Mouse (Mus musculus): ENCODE results near the gene Fank1.
A peak's percentile ranks its signal among the peaks of the same experiment; 100 is the strongest.
"Not testable (repeated sequence)": the region's sequence is repeated elsewhere in the genome, so short reads cannot be mapped to it uniquely, and the experiment has no call there.

Fank1 gene

DNA sequence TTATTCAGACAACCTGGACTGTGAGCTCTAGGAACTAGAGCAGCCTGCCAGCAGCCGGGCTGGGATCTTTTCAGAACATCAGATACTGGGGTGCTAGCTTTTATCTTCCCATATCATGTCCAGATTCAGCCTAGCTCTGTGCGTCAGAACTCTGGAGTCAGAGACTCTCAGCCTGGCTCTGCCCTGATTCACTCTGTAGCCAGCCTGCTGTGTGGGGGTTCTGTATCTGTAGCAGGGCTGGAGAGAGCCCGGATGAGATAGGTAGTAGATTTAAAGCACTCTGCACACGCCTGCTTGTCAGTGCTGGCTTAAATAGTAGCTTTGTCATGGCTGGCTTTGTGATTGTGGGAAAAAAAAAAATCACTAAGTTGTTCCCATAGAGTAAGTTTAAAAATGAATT, 51.9 kb downstream of the Fank1 start:
- no peak for DNase-seq (ENCODE audit: low spot score in 2 of 2)

- no peak for DNase-seq (ENCODE audit: low spot score in 2 of 2)
These were observed 52.9 kb downstream of the Fank1 start for GRCm38 (mm10) chr7:133829579-133829978.

DNA sequence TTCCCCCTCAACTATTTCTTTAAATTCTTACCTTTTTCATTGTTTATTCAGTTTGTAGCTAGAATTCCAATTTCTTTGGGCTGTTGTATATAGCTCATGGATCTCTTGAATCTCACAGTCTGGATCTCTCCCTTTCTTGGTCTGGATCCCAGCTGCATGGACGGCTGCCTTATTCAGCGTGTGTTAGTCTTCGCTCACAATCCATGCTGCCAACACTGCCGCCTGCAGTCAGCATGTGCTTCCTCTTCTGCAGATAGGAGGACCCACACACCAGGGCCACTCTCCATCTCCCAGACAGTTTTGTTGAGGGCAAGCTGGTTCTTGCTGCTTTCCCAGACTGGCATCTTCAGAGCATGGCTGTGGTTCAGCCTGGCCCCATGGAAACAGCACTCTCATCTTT, 62.9 kb downstream of the Fank1 start:
- DNase-seq (ENCODE audit: low spot score in 2 of 2): peak in 1 of 2 experiments; percentile 62

DNA sequence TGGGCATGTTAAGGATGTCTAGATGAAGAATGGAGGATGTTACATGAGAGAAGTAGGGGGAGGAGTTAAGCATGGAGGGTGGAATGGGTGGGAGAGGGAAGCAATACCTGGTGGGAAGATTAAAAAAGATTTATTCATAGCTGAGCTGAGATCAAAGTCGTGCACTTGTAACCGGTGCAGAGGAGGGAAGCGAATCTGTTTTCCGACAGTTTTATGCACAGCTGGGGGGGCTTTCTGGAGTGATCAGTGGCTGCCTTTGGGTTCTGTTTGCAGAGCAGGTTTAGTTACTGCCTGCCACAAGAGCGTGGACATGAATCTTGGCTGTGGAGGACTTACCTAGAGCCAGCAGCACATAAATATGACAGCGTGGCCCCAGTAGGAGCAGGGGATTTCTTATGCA, 65.4 kb downstream of the Fank1 start:
- no peak for DNase-seq (ENCODE audit: low spot score in 2 of 2)

DNA sequence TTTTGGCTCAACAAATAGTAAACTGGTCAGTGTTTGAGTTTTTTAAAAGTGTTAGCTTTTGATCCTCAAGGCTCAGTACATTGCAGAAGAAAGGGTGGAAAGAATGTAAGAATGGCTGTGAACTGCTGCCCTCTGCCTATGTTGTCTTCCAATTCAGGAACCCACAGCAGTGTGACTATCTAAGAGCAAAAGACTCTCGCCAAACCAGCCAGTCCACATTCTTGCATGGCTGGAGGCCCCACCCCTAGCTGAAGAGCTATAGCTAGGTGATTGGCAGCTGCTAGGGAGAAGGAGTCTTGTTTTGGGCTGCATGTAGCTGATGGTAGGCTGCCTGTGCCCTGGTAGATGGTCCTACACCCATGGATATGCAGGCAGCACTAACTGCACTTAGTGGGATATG, 70.5 kb downstream of the Fank1 start:
- DNase-seq (ENCODE audit: low spot score in 2 of 2): no peak

- no peak for DNase-seq (ENCODE audit: low spot score in 2 of 2)
These were observed 71.5 kb downstream of the Fank1 start for GRCm38 (mm10) chr7:133848180-133848579.

- DNase-seq (ENCODE audit: low spot score in 2 of 2): no peak
These were observed 74.1 kb downstream of the Fank1 start for GRCm38 (mm10) chr7:133850735-133851134.

DNA sequence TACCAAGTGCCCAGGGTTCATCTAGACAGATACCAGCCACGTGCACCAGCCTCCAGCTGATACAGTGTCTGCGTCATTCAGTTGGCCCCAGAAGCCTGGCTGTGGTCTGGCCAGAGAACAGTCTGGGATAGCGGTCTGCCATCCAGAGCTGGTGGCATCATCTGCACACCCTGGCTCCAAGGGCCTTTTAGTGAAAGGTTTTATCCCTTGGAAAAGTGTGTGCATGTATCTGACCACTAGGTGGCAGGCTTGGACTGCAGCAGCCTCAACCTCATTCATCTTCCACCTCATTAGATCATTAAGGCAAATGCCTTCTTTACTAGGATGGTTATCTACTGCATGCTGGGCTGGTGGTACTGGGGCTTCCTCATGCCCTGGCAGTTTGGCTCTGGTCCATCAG, 79.6 kb downstream of the Fank1 start:
- peak; percentile 43 to 84 for DNase-seq (ENCODE audit: low spot score in 2 of 2)

DNA sequence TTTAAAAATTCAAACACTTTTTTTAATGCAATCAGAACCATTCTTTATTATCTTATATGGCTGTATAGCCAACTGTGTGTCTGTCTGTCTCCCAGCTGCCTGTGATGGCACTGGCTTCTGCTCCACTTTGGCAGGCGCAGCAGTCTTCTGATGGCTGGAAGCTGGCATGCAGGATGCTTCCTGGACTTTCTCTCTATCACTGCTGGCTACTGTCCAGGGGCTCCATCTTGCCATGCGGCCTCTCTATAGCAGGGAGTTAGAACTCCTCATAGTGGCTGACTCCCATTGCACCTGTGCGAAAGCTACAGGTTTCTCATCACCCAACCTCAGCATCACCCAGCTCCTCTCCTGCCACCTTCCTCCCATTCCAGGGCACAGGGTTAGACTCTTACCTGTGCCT, 81.8 kb downstream of the Fank1 start:
- DNase-seq (ENCODE audit: low spot score in 2 of 2): no peak

GRCm38 (mm10) chr7:133859548-133859947, 82.9 kb downstream of the Fank1 start:
- DNase-seq (ENCODE audit: low spot score in 2 of 2): no peak

GRCm38 (mm10) chr7:133862233-133862632, 85.6 kb downstream of the Fank1 start:
- DNase-seq (ENCODE audit: low spot score in 2 of 2): no peak

DNA sequence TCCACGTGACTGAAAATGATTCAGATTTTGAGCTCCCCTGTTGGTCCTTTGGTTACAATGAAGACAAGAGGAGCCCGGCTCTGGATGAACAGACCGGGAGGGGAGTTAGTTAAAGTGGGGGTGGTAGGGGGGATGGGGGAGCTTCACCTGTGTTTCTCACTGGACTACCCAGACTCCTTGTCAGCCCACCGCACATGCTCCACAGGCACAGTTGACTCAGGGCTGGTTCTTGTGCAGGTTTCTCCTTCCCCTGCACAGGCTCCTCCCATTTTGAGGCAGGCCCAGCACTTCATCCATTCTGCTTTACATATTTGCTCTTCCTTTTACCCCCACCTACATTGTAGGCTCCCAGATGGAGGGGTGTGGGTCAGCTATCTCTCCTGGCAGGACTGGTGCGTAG, 86.1 kb downstream of the Fank1 start:
- no peak for DNase-seq (ENCODE audit: low spot score in 2 of 2)

DNA sequence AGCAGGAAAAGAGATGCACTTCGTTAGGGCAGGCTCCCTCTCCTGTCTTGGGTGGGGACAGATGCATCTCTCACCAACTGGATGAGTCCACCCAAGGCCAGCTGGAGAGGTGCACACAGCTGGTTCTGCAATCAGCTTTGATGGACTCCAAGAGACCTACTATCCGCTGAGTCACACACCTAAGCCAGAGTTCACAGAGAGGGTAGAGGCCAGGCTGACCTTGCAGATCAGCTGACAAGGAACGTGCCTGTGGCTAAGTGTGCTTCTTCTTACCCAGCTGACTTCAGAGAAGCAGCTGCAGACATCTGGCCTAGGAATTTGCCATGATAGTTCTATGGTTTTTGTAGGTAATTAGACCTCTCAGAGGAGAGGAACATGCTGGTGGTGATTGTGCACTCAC, 86.5 kb downstream of the Fank1 start:
- DNase-seq (ENCODE audit: low spot score in 2 of 2): no peak

- DNase-seq (ENCODE audit: low spot score in 2 of 2): no peak
These were observed 87.0 kb downstream of the Fank1 start for GRCm38 (mm10) chr7:133863684-133864083.

DNA sequence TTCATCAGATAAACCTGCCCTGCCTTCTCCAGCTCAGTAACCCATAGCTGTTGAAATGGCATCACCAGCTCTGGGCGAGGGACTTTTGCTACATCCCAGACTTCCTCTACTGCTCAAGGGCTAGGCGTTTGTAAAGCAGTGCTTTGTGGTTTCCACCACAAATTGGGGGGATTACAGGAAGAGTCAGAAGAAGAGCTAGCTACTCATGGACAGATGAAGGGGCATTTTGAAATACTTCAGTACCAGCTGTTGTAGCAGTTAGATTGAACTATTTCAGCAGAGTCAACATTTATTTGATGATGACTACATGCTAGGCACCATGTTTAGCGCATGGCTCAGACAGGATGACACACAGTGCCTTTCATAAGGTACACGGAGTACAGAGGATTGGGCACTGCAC, 93.6 kb downstream of the Fank1 start:
- DNase-seq (ENCODE audit: low spot score in 2 of 2): no peak

- no peak for DNase-seq (ENCODE audit: low spot score in 2 of 2)
These were observed 96.0 kb downstream of the Fank1 start for GRCm38 (mm10) chr7:133872701-133873100.

DNA sequence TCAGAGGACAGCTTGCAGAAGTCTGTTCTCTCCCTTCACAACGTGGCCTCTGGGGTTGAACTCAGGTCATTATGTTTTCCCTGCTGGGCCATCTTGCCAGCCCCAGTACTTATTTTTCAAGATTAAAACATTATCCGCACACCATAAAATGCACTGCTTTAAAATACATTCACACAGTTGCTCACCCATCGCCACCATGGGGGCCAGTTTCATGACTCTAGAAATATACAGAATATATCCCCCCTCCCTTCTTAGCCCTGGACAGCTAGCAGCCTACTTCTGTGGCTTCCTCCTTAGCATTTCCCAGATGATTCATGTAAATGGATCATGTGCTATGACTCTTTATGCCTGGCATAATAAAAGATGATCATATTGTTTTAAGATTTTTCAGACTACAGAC, 99.5 kb downstream of the Fank1 start:
- DNase-seq (ENCODE audit: low spot score in 2 of 2): no peak

- no peak for DNase-seq (ENCODE audit: low spot score in 2 of 2)
These were observed 100.1 kb downstream of the Fank1 start for GRCm38 (mm10) chr7:133876646-133877342.

DNA sequence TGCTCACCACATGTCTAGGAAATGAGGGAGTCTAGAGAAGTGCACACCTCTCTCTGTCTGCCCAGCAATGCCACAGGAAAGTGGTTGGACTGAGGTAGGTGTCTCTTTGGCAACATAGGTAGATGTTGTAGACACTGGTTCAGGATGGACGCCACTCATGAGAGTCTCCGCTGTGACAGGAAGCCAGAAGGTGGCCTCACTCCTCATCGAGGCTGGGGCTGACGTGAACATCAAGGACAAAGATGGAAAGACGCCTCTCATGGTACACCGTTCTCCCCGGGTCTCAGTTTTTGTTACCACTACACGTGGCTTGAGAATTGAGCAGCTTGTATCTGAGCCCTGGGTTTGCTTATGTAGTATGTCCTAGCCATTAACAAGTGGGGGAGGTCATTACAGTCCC, 103.1 kb downstream of the Fank1 start:
- no peak for DNase-seq (ENCODE audit: low spot score in 2 of 2)

DNA sequence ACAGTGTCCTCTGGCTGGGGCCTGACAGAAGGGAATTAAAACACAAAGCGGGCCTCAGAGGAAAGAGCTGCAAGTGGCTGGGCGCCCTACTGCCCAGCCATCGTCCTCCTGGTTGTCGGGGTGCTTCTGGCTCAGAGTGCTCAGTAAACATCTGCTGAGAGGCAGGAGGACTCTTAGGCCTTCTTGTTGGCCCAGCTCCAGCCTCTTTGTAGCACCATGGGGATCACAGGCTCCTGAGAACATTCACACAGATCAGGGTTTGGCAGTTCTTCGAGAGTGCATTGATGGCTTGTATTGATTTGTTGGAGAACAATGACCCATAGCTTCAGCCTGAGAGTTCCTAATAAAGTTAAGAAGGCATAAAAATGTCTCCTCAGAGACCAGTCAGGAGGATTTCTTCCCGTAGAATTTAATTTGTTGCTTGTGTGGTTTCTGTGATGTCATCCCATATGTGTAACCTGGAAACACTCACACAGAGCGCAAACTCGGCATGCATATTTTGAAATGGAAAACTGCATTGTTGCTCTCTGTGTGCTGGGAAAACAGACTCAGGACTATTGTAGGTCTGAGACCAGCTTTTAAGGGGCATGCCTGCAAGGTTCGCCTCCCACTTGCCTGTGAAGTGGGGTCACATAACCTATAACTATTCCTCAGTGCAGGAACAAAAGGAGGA, 108.2 kb downstream of the Fank1 start:
- not testable (repeated sequence) for DNase-seq (ENCODE audit: low spot score in 2 of 2)

DNA sequence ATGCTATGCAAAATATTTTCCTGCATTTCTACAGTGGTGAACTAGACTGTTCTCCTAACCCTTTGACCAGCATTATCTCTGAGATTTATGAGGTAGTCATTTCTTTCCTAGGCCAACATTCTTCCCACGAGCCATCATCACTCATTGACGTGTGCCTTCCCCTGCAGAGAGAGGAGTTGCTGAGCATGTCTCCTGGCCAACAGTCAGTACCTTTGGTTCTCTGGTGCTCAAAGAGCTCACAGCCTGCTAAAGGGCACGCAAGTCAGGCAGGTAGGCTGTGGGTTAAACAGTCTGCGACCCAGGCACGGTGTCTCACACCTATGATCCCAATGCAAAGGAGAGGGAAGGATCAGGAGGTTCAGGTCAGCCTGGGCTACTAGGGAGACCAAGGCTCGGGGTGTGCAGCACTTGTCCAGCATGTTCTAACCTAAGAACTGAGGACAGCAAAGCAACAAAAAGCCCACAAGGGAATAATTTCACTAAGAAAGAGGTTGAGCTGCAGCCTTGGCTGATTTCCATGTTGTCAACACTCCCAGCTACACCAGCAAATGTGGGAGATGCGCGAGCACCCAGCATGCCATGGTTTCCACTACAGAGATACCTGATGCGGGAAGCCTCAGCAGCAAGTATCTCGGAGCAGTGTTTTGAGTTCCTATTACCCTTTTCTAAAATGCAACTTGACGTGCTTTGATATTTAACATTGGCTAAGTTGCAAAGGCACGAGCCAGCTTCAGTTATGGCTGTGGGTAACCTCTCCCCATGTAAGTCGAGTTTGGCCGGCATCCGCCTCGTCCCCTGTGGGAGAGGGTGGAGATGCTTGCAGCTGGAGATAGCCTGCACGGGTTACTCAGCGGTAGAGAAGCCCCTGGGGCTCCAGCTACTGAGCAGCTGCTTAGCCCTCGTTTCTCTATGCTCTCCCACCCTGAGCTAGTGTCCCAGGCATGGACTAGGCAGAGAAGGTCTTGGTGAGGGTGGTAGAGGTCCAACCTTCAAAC, 112.6 kb downstream of the Fank1 start:
- DNase-seq (ENCODE audit: low spot score in 2 of 2): no peak

GRCm38 (mm10) chr7:133889986-133890385, 113.3 kb downstream of the Fank1 start:
- DNase-seq (ENCODE audit: low spot score in 2 of 2): no peak

Data from left cerebral cortex, adult 9 months (tissue).